Mouse (Mus musculus): Measurements from ENCODE around the gene Acta2. TPM values are rescaled to one million over a fixed set of nuclear protein-coding genes. Genes with fewer than 3 reads are reported as not detected.

Acta2 gene
- 1,375 and 1,410 TPM in 2 replicates for polyA plus RNA-seq (2015; fragmentation: Nextera tagmentation; extraction: Ambion mirVana)

DNA sequence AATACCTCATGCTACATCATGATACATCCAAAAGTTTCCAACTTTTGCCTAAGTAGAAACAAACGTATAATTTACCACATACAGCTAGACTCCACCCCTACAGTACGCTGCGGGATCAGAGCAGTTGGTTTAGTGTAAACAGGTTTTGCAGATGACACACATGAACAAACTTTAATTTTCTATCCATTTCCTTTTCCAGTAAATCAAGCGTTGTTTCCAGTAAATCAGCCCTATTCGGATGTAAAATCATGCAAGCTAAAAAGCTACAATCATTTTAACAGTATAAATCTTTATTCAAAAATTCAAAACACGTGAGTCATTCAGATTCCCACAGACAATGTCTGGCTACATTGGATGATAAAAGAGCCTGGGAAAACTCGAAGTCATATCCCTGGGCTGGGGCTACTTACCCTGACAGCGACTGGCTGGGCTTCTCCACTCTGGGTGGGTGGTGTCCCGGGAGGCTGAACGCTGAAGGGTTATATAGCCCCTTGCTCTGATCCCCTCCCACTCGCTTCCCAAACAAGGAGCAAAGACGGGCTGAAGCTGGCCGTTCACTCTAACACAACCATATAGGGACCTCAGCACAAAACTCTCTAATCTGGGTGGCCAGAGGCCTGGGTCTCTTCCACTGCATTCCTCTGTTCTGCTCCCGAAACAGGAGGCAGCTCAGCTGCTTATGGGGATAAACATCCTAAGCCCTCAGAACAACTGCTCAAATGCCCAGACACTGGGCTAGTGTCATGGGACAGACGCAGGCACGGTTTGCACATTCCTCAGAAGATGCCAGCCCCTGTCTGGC lies at the start of gene Acta2:
Acta2 (minus strand) TSS at position 711 of the 802 bp plus-strand sequence.
- Histone ChIP-seq H3K4me1 (replicated peaks) (no peaks in the 10 kb centered on the region), H3K36me3 (no peaks in the 10 kb centered on the region), H3K27me3 (replicated peaks) (no peaks in the 10 kb centered on the region), H3K9me3 (no peaks in the 10 kb centered on the region), H3K27ac (peak within 1 kb of the TSS; percentile 80), H3K4me2 (replicated peaks) (peak within 1 kb of the TSS; percentile 39), H3K4me3 (replicated peaks) (peak within 1 kb of the TSS; percentile 26), H3K9ac (peak within 1 kb of the TSS; percentile 12; the same call in 1 of the 2 replicates)
- 27% methylated on average over 16 of the region's 16 CpGs for WGBS
- peak; percentile 90 for ATAC-seq

DNA sequence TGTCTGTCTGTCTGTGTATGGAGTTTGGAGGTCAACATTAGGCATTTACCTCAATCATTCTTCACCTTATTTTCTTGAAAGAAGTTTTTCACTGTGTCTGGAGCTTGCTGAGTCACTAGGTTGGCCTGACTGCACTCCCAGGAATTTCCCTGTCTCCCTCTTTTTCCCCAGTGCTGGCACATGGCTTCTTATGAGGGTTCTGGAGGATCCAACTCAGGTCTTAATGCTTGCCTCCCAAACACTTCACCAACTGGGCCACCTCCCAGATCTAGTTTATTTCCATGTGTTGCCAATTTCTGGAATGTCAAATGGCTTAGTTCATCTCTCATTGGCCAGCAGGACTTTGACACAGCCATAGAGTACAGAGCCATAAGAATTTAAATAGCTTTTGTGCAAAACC lies 49.5 kb upstream of the Acta2 start:
- Histone ChIP-seq H3K4me3 (replicated peaks) (no peak overlapping the region), H3K9me3 (no peaks in the 10 kb centered on the region), H3K9ac (no peak overlapping the region), H3K27me3 (replicated peaks) (no peaks in the 10 kb centered on the region), H3K27ac (no peak overlapping the region), H3K4me2 (replicated peaks) (no peak overlapping the region), H3K4me1 (replicated peaks) (no peaks in the 10 kb centered on the region), H3K36me3 (no peaks in the 10 kb centered on the region)
- no peak for ATAC-seq

DNA sequence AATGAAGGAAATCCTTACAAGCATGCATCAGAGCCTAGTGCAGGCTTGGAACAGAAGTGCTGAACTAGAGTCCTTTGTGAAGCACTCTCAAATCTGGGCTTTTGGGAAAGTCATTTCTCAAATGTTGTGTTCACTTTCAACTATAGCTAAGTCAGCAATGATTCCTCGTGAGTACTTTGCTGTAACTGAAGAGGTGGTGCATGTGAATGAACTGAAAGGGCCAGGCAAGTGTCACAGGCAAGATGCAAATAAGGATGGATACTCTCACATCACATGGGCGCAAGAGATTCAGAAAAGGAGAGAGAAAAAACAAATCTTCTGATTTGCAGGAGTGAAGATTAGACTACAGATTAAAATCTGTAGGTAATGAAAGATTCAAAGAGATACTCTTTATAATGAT lies 45.0 kb upstream of the Acta2 start:
- Histone ChIP-seq H3K36me3 (no peaks in the 10 kb centered on the region), H3K9ac (no peak overlapping the region), H3K27ac (no peak overlapping the region), H3K4me1 (replicated peaks) (no peaks in the 10 kb centered on the region), H3K9me3 (no peaks in the 10 kb centered on the region), H3K4me2 (replicated peaks) (no peak overlapping the region), H3K4me3 (replicated peaks) (no peak overlapping the region), H3K27me3 (replicated peaks) (no peaks in the 10 kb centered on the region)
- ATAC-seq = no peak
- WGBS = 68% methylated on average over 2 of the region's 2 CpGs

GRCm38 (mm10) chr19:34299229-34299628 lies 43.8 kb upstream of the Acta2 start:
- WGBS = 69% methylated on average over 4 of the region's 4 CpGs

GRCm38 (mm10) chr19:34298531-34298930 lies 43.1 kb upstream of the Acta2 start:
- WGBS = 51% methylated on average over 1 of the region's 1 CpGs
- H3K4me3 ChIP-seq (replicated peaks) = no peak overlapping the region
- ATAC-seq = no peak

More at GRCm38 (mm10) chr19:34299229-34299628, 43.8 kb upstream of the Acta2 start:
- Histone ChIP-seq H3K27ac (no peak overlapping the region), H3K4me3 (replicated peaks) (no peak overlapping the region), H3K4me1 (replicated peaks) (no peaks in the 10 kb centered on the region), H3K27me3 (replicated peaks) (no peaks in the 10 kb centered on the region), H3K9me3 (no peaks in the 10 kb centered on the region), H3K4me2 (replicated peaks) (no peak overlapping the region), H3K9ac (no peak overlapping the region), H3K36me3 (no peaks in the 10 kb centered on the region)
- ATAC-seq = no peak

DNA sequence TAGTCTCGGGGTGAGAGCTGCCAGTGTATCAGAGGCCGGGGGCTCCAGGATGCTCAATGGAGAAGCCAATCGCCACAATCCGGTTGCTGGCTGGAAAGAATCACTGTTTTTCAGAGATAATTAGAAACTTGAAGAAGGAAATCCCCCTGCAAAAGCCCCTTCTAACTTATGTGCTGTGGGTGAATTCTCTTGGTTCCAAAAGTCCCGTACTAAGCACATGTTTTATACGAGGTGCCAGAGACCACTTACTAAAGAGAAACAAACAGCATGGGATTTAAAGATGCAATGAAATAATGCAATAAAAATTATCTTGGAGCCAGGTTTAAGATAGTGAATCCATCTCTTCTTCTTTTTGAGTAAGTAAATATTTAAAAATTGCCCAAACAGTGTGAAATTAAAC lies 40.1 kb upstream of the Acta2 start:
- no peaks in the 10 kb centered on the region for H3K9me3 ChIP-seq
- H3K27me3 ChIP-seq (replicated peaks) = no peaks in the 10 kb centered on the region
- no peak overlapping the region for H3K4me2 ChIP-seq (replicated peaks)
- no peaks in the 10 kb centered on the region for H3K36me3 ChIP-seq
- no peaks in the 10 kb centered on the region; the same call in 1 of the 2 replicates for H3K4me1 ChIP-seq (replicated peaks)
- no peak overlapping the region for H3K27ac ChIP-seq
- 40% methylated on average over 6 of the region's 6 CpGs for WGBS
- no peak for ATAC-seq
- H3K4me3 ChIP-seq (replicated peaks) = no peak overlapping the region
- no peak overlapping the region for H3K9ac ChIP-seq

More at GRCm38 (mm10) chr19:34298531-34298930, 43.1 kb upstream of the Acta2 start:
- H3K36me3 ChIP-seq = no peaks in the 10 kb centered on the region
- H3K9ac ChIP-seq = no peak overlapping the region
- no peak overlapping the region for H3K27ac ChIP-seq
- no peaks in the 10 kb centered on the region for H3K4me1 ChIP-seq (replicated peaks)
- no peak overlapping the region for H3K4me2 ChIP-seq (replicated peaks)
- H3K9me3 ChIP-seq = no peaks in the 10 kb centered on the region
- H3K27me3 ChIP-seq (replicated peaks) = no peaks in the 10 kb centered on the region

- Histone ChIP-seq H3K27ac (no peak overlapping the region), H3K27me3 (replicated peaks) (no peaks in the 10 kb centered on the region), H3K9me3 (no peaks in the 10 kb centered on the region), H3K36me3 (no peaks in the 10 kb centered on the region), H3K4me1 (replicated peaks) (no peaks in the 10 kb centered on the region; the same call in 1 of the 2 replicates), H3K9ac (no peak overlapping the region), H3K4me2 (replicated peaks) (no peak overlapping the region), H3K4me3 (replicated peaks) (no peak overlapping the region)
- WGBS = 76% methylated on average over 3 of the region's 3 CpGs
- no peak for ATAC-seq
Observed at GRCm38 (mm10) chr19:34293376-34293947, 38.1 kb upstream of the Acta2 start.

DNA sequence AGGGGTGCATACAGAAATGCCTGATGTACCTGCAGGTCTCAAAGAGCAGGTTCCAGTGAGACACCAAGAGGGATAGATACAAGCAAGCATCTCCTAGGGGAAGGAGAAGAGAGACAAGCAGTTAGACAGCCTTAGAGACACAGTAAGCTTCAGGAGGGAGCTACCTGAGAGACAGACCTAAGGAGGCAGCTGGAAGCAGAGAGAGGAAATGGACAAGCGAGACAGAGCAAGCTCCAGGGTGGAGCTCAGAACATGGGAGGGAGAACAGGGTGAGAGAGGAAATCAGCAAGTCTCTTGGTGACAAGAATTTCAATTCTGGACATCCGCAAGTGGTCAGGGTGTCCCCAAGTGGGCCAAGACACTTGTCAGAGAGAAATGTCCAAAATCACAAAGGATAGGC lies 37.3 kb upstream of the Acta2 start:
- H3K9ac ChIP-seq = no peak overlapping the region
- H3K4me1 ChIP-seq (replicated peaks) = no peaks in the 10 kb centered on the region; the same call in 1 of the 2 replicates
- 79% methylated on average over 2 of the region's 2 CpGs for WGBS
- no peak overlapping the region for H3K4me2 ChIP-seq (replicated peaks)
- no peak for ATAC-seq
- no peaks in the 10 kb centered on the region for H3K27me3 ChIP-seq (replicated peaks)
- no peak overlapping the region for H3K27ac ChIP-seq
- H3K4me3 ChIP-seq (replicated peaks) = no peak overlapping the region
- no peaks in the 10 kb centered on the region for H3K36me3 ChIP-seq
- no peaks in the 10 kb centered on the region for H3K9me3 ChIP-seq

GRCm38 (mm10) chr19:34291956-34292355 lies 36.6 kb upstream of the Acta2 start:
- no peak overlapping the region for H3K4me3 ChIP-seq (replicated peaks)
- ATAC-seq = no peak
- 73% methylated on average over 5 of the region's 5 CpGs for WGBS

DNA sequence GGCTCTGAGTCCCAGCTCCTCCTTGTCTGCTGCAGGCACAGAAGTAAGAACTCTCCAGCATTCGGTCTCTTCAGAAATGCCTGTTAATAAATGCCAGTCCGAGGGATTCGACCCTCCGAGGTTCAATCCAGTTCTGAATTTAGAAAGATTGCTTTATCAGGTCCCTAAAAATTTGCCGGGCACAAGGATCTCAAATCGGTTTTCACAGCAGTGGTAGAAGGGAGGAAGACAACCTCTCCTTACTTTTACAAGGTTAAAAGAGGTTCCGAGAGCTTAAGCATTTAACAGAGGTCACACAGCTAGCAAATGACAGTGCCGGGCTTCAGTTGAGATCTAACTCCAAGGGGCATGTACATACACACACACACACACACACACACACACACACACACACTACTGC lies 36.0 kb upstream of the Acta2 start:
- Histone ChIP-seq H3K9ac (no peak overlapping the region), H3K4me1 (replicated peaks) (no peaks in the 10 kb centered on the region; the same call in 1 of the 2 replicates), H3K9me3 (no peaks in the 10 kb centered on the region), H3K4me3 (replicated peaks) (peak overlapping the region; percentile 47), H3K27ac (no peak overlapping the region), H3K27me3 (replicated peaks) (no peaks in the 10 kb centered on the region), H3K4me2 (replicated peaks) (peak overlapping the region; percentile 95), H3K36me3 (no peaks in the 10 kb centered on the region)
- no peak for ATAC-seq
- 47% methylated on average over 8 of the region's 8 CpGs for WGBS

More at GRCm38 (mm10) chr19:34291956-34292355, 36.6 kb upstream of the Acta2 start:
- no peaks in the 10 kb centered on the region; the same call in 1 of the 2 replicates for H3K4me1 ChIP-seq (replicated peaks)
- no peak overlapping the region for H3K9ac ChIP-seq
- no peaks in the 10 kb centered on the region for H3K27me3 ChIP-seq (replicated peaks)
- no peak overlapping the region for H3K4me2 ChIP-seq (replicated peaks)
- no peak overlapping the region for H3K27ac ChIP-seq
- no peaks in the 10 kb centered on the region for H3K9me3 ChIP-seq
- no peaks in the 10 kb centered on the region for H3K36me3 ChIP-seq

GRCm38 (mm10) chr19:34290872-34291341 lies 35.5 kb upstream of the Acta2 start:
- Histone ChIP-seq H3K9ac (peak overlapping the region; percentile 42), H3K4me2 (replicated peaks) (peak overlapping the region; percentile 95), H3K27ac (peak overlapping the region; percentile 44; the same call in 1 of the 2 replicates), H3K4me1 (replicated peaks) (no peaks in the 10 kb centered on the region; the same call in 1 of the 2 replicates), H3K36me3 (no peaks in the 10 kb centered on the region), H3K27me3 (replicated peaks) (no peaks in the 10 kb centered on the region), H3K4me3 (replicated peaks) (peak overlapping the region; percentile 47), H3K9me3 (no peaks in the 10 kb centered on the region)
- ATAC-seq = peak; percentile 44
- WGBS = 4% methylated on average over 15 of the region's 15 CpGs

DNA sequence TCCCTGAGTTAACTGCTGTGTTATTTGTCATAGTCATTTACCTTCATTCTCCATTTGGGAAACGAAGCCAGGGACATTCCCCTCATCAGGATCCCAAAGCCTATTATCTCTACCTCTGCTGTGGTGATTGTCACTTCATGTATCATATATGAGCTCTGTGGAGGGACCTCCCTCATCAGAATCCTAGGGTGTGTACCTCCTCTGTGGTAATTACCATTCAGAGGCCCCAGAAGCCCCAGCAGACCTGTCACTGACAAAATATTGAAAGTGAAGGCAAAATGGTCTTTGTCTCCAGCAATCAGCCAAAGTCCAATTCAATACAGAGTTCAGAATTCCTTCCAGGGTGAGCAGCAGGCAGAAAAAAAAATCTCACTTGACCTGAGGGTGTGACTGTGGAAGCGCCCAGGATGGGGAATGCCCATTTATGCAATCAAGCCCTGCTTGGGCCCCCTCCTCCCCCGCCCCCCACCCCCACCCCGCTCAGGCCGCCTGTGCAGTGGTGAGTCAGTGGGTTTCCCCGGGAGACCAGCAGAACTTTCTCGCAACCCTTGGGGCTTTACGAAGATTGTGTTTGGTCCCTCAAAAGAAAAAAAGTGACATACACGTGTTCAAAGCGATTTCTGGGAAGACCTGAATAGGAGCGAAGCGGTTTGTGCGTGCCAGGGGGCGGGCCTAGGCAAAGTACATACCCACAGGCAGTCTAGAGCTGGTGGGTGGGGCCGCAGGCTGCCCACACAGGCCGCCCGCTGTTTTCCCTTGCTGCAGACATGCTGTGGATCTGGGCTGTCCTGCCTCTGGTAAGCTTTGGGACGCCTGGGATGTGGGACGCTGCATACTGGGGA lies 34.8 kb upstream of the Acta2 start, which contains the start of gene Fas:
Fas (plus strand) TSS at position 719 of the 842 bp plus-strand sequence.
- peak within 1 kb of the TSS; percentile 44; the same call in 1 of the 2 replicates for H3K27ac ChIP-seq
- ATAC-seq = peak; percentile 97

More for the DNA sequence above, 34.8 kb upstream of the Acta2 start, which contains the start of gene Fas:
- no peaks in the 10 kb centered on the region for H3K36me3 ChIP-seq
- 2% methylated on average over 19 of the region's 19 CpGs for WGBS
- H3K4me3 ChIP-seq (replicated peaks) = peak within 1 kb of the TSS; percentile 47
- H3K4me2 ChIP-seq (replicated peaks) = peak within 1 kb of the TSS; percentile 95
- H3K27me3 ChIP-seq (replicated peaks) = no peaks in the 10 kb centered on the region
- peak within 1 kb of the TSS; percentile 42 for H3K9ac ChIP-seq
- H3K4me1 ChIP-seq (replicated peaks) = no peaks in the 10 kb centered on the region; the same call in 1 of the 2 replicates
- no peaks in the 10 kb centered on the region for H3K9me3 ChIP-seq

Measured in intestine, embryonic 15.5 days (tissue).